Comparison of ENCODE assay signal across 22 mouse cellular contexts in the genomic region with DNA sequence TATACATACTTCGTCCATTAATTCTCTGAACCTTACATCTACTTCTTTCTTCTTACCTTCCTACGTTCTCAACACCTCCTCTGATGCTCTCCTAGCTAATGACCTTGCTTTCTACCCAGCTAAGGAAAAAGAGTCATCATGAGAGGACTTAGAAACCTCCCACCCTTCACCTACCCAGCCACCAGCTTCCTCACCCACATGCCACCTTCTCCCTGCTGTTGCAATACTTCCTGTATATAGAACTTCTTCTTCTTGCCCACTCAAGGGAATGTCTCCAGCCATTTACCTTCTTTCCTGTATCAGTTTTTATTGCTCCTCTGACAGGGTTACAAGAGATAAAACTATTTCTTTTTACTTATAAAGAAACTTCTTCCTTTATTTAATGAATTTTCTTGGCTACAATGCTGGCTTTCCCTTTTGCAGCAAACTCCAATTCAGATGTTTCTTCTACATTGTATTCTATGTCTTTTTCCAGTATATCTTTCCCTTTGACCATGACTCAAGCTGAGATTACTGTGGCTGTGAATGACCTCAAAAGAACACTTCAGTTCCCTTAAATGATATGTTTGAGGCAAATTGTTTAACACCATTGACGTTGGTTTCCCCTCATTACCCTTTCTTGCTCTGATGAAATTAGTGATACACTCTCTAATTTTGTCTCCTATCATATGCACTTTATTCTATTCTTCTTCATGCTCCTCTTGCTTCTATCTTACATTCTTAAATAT.
"Had no signal": no experiment of that assay in that cellular context is flagged by ENCODE, and none has a peak within 500 bp of the region (broad histone marks: within the 10 kb centered on the region; RNA-seq: fewer than 3 reads in every experiment).

No protein-coding gene starts in this region.

- H3K4me3 ChIP-seq: limb, embryonic 12.5 days; limb, embryonic 15.5 days; midbrain, embryonic 12.5 days; midbrain, embryonic 15.5 days; myocyte; neural tube, embryonic 13.5 days had no signal

- H3K9me3 ChIP-seq: limb, embryonic 12.5 days; limb, embryonic 15.5 days; midbrain, embryonic 12.5 days; midbrain, embryonic 15.5 days; neural tube, embryonic 13.5 days had no signal

- H3K4me2 ChIP-seq: limb, embryonic 12.5 days; limb, embryonic 15.5 days; liver, embryonic 11.5 days; lung, embryonic 14.5 days; midbrain, embryonic 12.5 days; midbrain, embryonic 15.5 days; neural tube, embryonic 13.5 days had no signal

- ATAC-seq: inflammation-experienced regulatory T-cells, adult 6 months; intestine, embryonic 16.5 days; liver, postnatal 0 days; lung, postnatal 0 days; midbrain, embryonic 15.5 days had no signal

- H3K4me1 ChIP-seq: limb, embryonic 12.5 days; limb, embryonic 15.5 days; midbrain, embryonic 12.5 days; midbrain, embryonic 15.5 days had no signal

- H3K9ac ChIP-seq: limb, embryonic 12.5 days; limb, embryonic 15.5 days; liver, embryonic 14.5 days; liver, postnatal 0 days; lung, embryonic 14.5 days; midbrain, embryonic 12.5 days; midbrain, embryonic 15.5 days; neural tube, embryonic 13.5 days had no signal

- H3K27me3 ChIP-seq: limb, embryonic 12.5 days; limb, embryonic 15.5 days; midbrain, embryonic 12.5 days; midbrain, embryonic 15.5 days; neural tube, embryonic 13.5 days had no signal

- H3K27ac ChIP-seq: limb, embryonic 12.5 days; limb, embryonic 15.5 days; liver, embryonic 14.5 days; macrophage; midbrain, embryonic 12.5 days; midbrain, embryonic 15.5 days; neural tube, embryonic 13.5 days; stomach, postnatal 0 days had no signal

- H3K36me3 ChIP-seq: limb, embryonic 12.5 days; limb, embryonic 15.5 days; midbrain, embryonic 12.5 days; midbrain, embryonic 15.5 days; neural tube, embryonic 13.5 days had no signal

- DNase-seq: kidney, adult 18-20 months; kidney, adult 9 months; kidney, postnatal 14 days; kidney, postnatal 4 days; layer of hippocampus, postnatal 36 days; liver, postnatal 0 days; lung, embryonic 14.5 days; right cerebral cortex, postnatal 4 days; thymus, postnatal 25 days had no signal
